Mouse (Mus musculus): ENCODE results near the gene Mapk7. TPM values are rescaled to one million over a fixed set of nuclear protein-coding genes. Genes with fewer than 3 reads are reported as not detected.

Gene Mapk7
- polyA plus RNA-seq, 1 experiment, result 108 TPM

GRCm38 (mm10) chr11:61489874-61490273 lies 4.3 kb downstream of the Mapk7 start:
- TF ChIP-seq POLR2A (IDR thresholded peaks at IDR 0.05; ENCODE audit: borderline replicate concordance, extremely low read depth, insufficient read depth, insufficient read length, poor library complexity, severe bottlenecking) (no peak), CTCF (IDR thresholded peaks at IDR 0.05; ENCODE audit: borderline replicate concordance, extremely low read depth, insufficient read depth, insufficient read length) (no peak)
- no peak for DNase-seq (ENCODE audit: low read depth)

GRCm38 (mm10) chr11:61489085-61489484 lies 5.1 kb downstream of the Mapk7 start:
- TF ChIP-seq CTCF (IDR thresholded peaks at IDR 0.05; ENCODE audit: borderline replicate concordance, extremely low read depth, insufficient read depth, insufficient read length) (no peak), POLR2A (IDR thresholded peaks at IDR 0.05; ENCODE audit: borderline replicate concordance, extremely low read depth, insufficient read depth, insufficient read length, poor library complexity, severe bottlenecking) (no peak)
- DNase-seq (ENCODE audit: low read depth), result no peak

GRCm38 (mm10) chr11:61487936-61488335 lies 6.3 kb downstream of the Mapk7 start:
- TF ChIP-seq CTCF (IDR thresholded peaks at IDR 0.05; ENCODE audit: borderline replicate concordance, extremely low read depth, insufficient read depth, insufficient read length), result no peak
- no peak for TF ChIP-seq POLR2A (IDR thresholded peaks at IDR 0.05; ENCODE audit: borderline replicate concordance, extremely low read depth, insufficient read depth, insufficient read length, poor library complexity, severe bottlenecking)
- no peak for DNase-seq (ENCODE audit: low read depth)

GRCm38 (mm10) chr11:61487401-61487800 lies 6.8 kb downstream of the Mapk7 start:
- DNase-seq (ENCODE audit: low read depth), result peak; percentile 84
- no peak for TF ChIP-seq POLR2A (IDR thresholded peaks at IDR 0.05; ENCODE audit: borderline replicate concordance, extremely low read depth, insufficient read depth, insufficient read length, poor library complexity, severe bottlenecking)
- no peak for TF ChIP-seq CTCF (IDR thresholded peaks at IDR 0.05; ENCODE audit: borderline replicate concordance, extremely low read depth, insufficient read depth, insufficient read length)

GRCm38 (mm10) chr11:61486458-61487219 lies 7.6 kb downstream of the Mapk7 start:
- DNase-seq (ENCODE audit: low read depth), result no peak
- TF ChIP-seq CTCF (IDR thresholded peaks at IDR 0.05; ENCODE audit: borderline replicate concordance, extremely low read depth, insufficient read depth, insufficient read length) (no peak), POLR2A (IDR thresholded peaks at IDR 0.05; ENCODE audit: borderline replicate concordance, extremely low read depth, insufficient read depth, insufficient read length, poor library complexity, severe bottlenecking) (no peak)

- TF ChIP-seq POLR2A (IDR thresholded peaks at IDR 0.05; ENCODE audit: borderline replicate concordance, extremely low read depth, insufficient read depth, insufficient read length, poor library complexity, severe bottlenecking) (no peak), CTCF (IDR thresholded peaks at IDR 0.05; ENCODE audit: borderline replicate concordance, extremely low read depth, insufficient read depth, insufficient read length) (no peak)
- DNase-seq (ENCODE audit: low read depth), result no peak
Measured at GRCm38 (mm10) chr11:61485541-61486457, 8.4 kb downstream of the Mapk7 start.

GRCm38 (mm10) chr11:61484613-61485540 lies 9.3 kb downstream of the Mapk7 start, which contains the start of gene Mfap4:
Gene Mfap4, plus strand, starts transcription at chr11:61485431.
- peak; percentile 95 for DNase-seq (ENCODE audit: low read depth)
- TF ChIP-seq POLR2A (IDR thresholded peaks at IDR 0.05; ENCODE audit: borderline replicate concordance, extremely low read depth, insufficient read depth, insufficient read length, poor library complexity, severe bottlenecking), result no peak

- TF ChIP-seq POLR2A (IDR thresholded peaks at IDR 0.05; ENCODE audit: borderline replicate concordance, extremely low read depth, insufficient read depth, insufficient read length, poor library complexity, severe bottlenecking) (no peak), CTCF (IDR thresholded peaks at IDR 0.05; ENCODE audit: borderline replicate concordance, extremely low read depth, insufficient read depth, insufficient read length) (no peak)
- no peak for DNase-seq (ENCODE audit: low read depth)
Measured at GRCm38 (mm10) chr11:61484256-61484612, 10.0 kb downstream of the Mapk7 start.

- peak; percentile 86 for DNase-seq (ENCODE audit: low read depth)
- TF ChIP-seq CTCF (IDR thresholded peaks at IDR 0.05; ENCODE audit: borderline replicate concordance, extremely low read depth, insufficient read depth, insufficient read length), result no peak
- TF ChIP-seq POLR2A (IDR thresholded peaks at IDR 0.05; ENCODE audit: borderline replicate concordance, extremely low read depth, insufficient read depth, insufficient read length, poor library complexity, severe bottlenecking), result no peak
Measured at GRCm38 (mm10) chr11:61483226-61483845, 10.9 kb downstream of the Mapk7 start.

All from brain, embryonic 14.5 days (tissue).